Mouse (Mus musculus): ENCODE measurements around the gene Mc3r.

The Mc3r gene

DNA sequence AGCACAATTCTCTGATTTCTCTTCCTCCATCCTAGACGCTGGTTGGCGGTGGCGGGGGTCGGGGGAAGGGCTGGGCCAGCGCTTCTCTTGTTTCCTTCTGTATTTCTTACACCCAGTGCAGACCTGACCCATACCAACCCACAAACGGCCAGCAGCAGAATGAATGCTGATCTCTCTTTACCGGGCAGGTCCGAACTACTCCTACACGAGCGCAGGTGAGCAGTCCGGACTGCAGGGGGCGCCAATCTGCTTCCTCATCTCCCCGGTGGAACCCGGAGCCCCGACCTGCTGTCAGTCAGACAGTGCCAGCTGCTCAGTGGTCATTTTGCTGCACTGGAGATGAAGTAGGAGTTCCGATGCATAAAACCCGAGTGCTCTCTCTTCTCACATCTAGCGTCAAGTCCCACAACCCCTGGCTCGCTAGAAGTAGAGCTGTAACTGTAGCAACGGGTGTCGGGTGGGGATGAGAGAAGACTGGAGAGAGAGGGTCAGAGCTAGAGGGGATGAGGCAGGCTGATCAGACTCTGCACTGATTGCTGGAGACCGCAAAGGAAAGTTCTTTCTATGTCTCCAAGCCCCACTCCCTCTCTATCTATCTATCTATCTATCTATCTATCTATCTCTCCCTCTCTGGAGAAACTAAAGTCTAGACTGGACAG is at the start of gene Mc3r:
Gene Mc3r, plus strand, starts transcription at position 387 of the 659 bp plus-strand sequence.
- peak in 1 of 2 experiments; percentile 54 for DNase-seq (ENCODE audit: low spot score in 2 of 2)

DNA sequence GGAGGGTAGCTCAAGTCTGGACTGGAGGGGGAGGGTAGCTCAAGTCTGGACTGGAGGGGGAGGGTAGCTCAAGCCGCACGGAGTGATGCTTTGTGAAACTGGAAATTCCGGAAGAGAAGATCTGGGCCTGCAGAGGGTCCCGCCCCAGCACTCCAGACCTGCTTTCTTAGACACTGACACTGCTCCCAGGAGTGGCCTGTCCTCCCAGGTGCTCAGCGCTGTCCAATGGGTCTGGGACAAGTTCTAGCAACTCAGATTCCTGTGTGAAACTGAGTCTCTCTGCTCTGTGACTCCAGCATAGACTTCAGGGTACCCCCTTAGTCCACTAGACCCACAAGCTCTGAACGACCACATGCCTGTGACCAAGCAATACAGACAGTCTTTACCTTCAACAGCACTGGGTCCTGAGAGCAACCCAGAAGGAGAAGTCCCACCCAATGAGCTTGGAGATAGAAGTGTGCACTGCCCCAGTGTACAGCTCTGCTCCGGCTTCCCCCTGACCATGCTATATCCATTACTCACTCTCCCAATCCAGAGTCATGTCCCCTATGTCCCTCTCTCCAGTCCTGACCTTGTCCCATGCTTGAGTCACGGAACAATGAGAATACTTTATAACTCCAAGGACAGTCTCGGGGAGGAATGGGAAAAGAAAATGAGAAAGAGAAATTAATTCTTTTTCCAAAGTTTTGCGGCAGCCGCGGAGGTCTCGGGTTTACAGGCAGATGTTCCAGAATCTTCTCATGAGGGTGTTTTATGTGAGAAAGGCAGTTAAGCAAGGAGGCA is 46.1 kb upstream of the Mc3r start:
- DNase-seq (ENCODE audit: low spot score in 2 of 2) = no peak

DNA sequence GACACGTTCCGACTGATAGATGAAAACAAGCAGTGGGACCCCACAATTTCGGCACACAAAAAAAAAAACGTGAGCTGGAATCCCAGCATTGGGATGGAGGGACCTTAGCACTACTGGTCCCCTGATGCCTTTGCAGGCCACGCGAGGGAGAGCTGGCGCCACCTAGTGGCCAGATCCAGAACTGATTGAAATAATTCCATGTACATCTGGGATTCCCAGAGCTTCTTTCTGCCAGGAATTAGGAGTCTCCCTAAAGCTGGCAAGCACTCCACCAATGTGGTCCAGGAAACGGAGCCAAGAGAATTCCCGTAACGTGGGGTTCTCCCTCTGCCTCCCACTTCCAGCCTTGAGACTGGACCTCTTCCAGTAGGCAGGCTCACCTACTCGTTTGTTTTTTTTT is 41.3 kb upstream of the Mc3r start:
- peak; percentile 37 to 93 for DNase-seq (ENCODE audit: low spot score in 2 of 2)

DNA sequence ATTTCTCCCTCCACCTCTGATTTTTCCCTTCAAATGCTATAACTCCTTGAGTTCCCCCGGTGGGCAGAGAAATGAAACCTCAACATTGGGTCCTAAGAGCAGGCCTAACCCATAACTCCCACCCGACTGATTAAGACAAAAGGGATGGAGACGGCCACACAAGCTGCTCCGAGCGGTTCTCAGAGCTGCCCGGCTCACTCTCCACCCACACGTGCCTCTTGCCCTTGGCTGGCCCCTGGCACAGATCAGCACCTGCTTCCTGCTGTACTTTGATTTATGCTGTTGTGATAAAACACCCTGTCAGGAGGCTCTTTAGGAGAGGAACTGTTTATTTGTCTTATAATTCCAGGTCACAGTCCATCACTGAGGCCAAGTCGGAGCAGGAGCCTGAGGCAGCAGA is 34.8 kb upstream of the Mc3r start:
- no peak for DNase-seq (ENCODE audit: low spot score in 2 of 2)

DNA sequence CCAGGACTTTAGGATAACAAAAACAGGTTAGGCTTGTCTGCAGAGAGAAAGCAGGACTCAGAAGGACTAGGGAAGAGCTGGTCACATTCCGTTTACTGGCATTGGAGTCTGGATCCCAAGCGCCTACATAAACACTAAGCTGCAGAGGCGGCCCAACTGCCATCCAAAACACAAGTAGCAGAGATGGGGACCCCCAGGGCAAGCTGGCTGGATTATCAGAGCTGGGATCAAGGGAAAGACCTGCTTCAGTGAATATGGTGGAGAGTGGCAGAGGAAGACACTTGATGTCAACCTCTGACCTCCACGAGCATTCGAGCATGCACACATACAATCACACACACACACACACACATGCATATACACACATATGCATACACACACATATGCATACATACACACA is 34.0 kb upstream of the Mc3r start:
- no peak for DNase-seq (ENCODE audit: low spot score in 2 of 2)

DNA sequence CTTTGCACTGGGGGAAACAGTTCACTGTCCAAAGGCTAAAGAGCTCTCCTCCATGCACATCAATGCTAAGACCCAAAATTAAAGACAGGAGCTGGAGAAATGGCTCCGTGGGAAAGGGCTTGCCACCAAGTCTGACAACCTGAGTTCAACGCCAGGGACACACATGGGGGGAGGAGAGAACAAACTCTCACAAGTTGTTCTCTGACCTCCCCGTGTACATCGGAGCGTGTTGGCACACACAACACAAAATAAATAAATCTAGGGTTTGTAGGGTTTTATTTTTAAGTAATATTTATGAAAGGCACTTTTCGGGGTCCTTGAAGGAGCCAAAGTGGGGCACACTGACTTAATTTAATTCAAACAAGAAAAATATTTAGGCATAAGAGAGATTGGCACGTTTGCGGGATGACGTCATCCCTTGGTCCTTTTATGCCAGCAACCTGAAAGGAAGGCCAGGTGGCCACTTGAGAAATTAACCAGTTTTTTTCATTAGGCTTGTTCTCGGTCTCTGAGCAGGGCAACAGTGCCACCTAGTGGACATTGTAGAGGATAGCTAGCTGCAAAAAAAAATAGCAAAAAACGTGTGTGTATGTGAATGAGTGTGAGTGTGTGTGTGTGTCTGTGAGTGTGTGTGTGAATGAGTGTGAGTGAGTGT is 32.7 kb upstream of the Mc3r start:
- DNase-seq (ENCODE audit: low spot score in 2 of 2) = peak in 1 of 2 experiments; percentile 36

GRCm38 (mm10) chr2:172216163-172216915 is 32.0 kb upstream of the Mc3r start:
- DNase-seq (ENCODE audit: low spot score in 2 of 2) = no peak

- DNase-seq (ENCODE audit: low spot score in 2 of 2) = no peak
These were observed 30.4 kb upstream of the Mc3r start for GRCm38 (mm10) chr2:172217886-172218285.

- no peak for DNase-seq (ENCODE audit: low spot score in 2 of 2)
These were observed 29.1 kb upstream of the Mc3r start for GRCm38 (mm10) chr2:172219186-172219585.

GRCm38 (mm10) chr2:172221656-172222393 is 26.5 kb upstream of the Mc3r start:
- peak in 1 of 2 experiments; percentile 66 for DNase-seq (ENCODE audit: low spot score in 2 of 2)

DNA sequence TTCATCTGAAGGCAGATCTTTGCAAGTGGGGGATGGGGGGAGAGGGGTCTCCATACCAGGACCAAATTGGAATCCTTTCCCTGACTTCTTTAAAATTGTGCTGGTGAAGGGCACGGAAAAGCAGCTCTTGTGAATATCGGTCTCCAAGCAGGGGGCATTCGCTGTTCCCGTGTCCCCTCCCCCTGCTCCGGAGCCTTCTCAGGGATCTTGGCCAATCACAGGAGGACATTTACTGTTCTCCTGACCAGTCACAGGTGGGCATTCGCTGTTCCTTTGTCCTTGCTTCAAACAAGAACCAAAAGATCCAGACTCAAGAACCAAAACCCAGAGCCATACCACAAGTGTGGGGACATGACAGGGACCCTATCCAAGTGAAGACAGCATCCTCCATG is 25.9 kb upstream of the Mc3r start:
- no peak for DNase-seq (ENCODE audit: low spot score in 2 of 2)

- DNase-seq (ENCODE audit: low spot score in 2 of 2) = no peak
These were observed 25.4 kb upstream of the Mc3r start for GRCm38 (mm10) chr2:172222891-172223290.

DNA sequence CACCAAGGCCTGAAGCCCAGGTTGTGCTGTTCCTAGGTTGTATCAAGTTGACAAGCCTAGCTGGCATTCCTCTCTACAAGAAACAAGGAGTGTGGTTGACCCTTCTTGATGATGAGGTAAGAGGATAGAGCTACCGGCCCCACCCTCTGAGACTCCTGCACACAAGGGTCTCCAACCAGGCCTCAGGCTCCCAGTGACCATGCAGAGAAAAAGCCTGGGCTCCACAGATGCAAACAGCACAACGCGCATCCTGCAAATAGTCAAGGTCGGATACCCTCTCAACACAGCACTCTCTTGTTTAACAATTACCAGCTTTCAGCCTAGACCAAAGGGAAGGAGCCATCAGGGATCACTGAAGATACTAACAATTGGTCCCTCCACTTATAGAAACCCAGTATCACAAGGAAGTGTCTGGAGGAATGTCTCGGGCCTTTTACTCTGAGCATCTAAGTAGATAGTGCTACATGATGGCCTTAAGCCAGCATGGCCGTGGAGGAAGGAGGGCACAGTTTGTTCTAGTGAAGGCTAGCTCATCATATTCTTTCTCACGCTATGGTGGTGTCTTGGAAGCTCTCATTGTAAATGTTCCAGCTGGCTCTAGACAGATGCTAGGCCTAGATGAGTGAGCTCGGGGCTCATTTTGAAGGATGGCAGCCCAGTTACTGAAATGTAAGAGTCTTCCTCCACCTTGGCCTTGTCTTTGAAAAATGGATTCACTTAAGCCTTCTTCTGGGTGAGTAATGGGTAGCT is 24.7 kb upstream of the Mc3r start:
- DNase-seq (ENCODE audit: low spot score in 2 of 2) = no peak

DNA sequence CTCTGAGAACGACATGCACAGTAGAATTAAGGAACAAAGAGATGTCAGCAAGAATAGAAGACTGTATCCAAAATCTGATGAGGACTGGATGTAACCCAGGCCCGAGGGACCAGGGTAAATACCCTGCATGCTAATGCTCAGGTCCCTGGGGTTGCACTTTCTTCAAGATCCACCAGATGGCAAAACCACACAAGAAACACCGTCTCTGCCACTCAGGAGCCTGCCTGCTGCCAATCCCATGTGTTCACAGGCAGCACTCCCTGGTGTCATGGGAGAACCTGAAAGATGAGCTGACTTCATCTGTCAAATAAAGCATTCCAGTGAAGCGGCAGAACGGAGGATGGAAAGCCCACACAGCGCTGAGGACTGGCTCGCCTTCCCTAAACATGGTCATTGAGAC is 21.3 kb upstream of the Mc3r start:
- peak in 1 of 2 experiments; percentile 67 for DNase-seq (ENCODE audit: low spot score in 2 of 2)

GRCm38 (mm10) chr2:172227808-172228207 is 20.5 kb upstream of the Mc3r start:
- DNase-seq (ENCODE audit: low spot score in 2 of 2) = no peak

DNA sequence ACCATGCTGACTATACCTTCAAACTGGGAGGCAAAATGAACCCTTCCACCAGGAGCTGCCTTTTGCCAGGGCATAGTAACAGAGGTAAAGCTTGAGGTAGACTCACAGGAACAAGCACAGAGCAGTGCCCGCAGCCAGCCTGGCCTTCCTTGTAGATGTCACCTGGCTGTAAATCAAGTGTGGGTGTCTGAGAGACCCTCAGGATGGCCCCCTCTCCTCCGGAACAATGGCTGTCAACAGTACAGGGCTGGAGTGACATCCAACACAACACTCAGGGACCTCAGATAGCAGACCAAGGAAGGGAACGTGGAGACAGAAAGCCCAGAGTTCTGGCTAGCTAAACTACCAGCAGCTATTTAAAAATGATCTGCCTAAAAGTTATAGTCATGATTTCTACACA is 19.1 kb upstream of the Mc3r start:
- no peak for DNase-seq (ENCODE audit: low spot score in 2 of 2)

GRCm38 (mm10) chr2:172230126-172230525 is 18.2 kb upstream of the Mc3r start:
- DNase-seq (ENCODE audit: low spot score in 2 of 2) = no peak

GRCm38 (mm10) chr2:172238220-172238619 is 10.1 kb upstream of the Mc3r start:
- DNase-seq (ENCODE audit: low spot score in 2 of 2) = no peak

GRCm38 (mm10) chr2:172241031-172241430 is 7.3 kb upstream of the Mc3r start:
- DNase-seq (ENCODE audit: low spot score in 2 of 2) = no peak

DNA sequence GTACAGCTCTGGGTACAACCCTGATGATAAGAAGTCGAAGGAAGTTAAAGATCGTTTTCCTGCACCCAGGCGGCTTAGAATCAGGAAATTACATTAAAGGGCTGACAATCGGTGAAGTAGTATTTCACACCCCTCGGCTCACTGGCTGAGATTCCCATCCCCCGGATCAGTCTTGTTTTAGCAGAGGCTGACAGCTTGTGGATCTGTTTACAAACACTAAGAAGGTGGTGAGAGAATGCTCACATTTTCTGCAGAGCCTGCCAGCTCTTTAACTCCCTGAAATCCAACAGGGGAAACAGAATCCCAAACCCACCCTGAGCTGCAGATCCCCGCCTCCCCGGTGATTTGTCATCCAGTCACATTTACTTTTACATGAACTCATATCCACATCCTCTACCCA is 2.8 kb upstream of the Mc3r start:
- DNase-seq (ENCODE audit: low spot score in 2 of 2) = no peak

- no peak for DNase-seq (ENCODE audit: low spot score in 2 of 2)
These were observed 1.0 kb downstream of the Mc3r start for GRCm38 (mm10) chr2:172249336-172249735.

Data from left cerebral cortex, adult 9 months (tissue).